Mouse (Mus musculus) kidney, adult 2 months (tissue): Measurements from ENCODE around the gene Wdr72.

Source experiments
- CTCF ChIP-seq: fragments of 200-500 bp; conservative IDR thresholded peaks from 2 replicates; pipeline ENCODE4 v1.5.1; 2011; ENCODE audit warnings: low read depth, mild to moderate bottlenecking, control low read depth, low read length, moderate library complexity, mixed read lengths; ENCODE audit not compliant: insufficient read depth, insufficient read length
- POLR2A ChIP-seq: fragments of 200-500 bp; IDR thresholded peaks from one replicate; pipeline ENCODE4 v1.6.1; 2011; ENCODE audit warnings: low read depth, low read length, control low read depth

DNA sequence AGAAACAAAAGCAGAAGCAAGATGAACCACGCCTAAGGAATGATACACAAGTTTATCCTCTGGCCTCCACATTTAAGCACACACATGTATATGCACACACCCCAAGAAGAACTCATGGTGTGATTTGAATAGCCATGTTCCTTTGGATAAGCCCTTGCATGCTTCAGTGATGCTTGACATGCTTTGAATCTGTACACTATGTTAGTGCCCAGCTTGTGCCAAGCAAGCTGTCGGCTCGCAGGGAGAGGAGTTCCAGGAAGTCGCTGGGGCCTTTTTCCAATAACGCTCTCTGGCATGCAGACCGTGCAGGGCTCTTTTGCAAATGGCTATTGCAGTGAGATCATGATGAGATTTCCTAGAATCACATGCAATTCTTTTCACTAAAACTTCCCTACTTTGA lies 118.1 kb downstream of the Wdr72 start:
- no peak for TF ChIP-seq CTCF
- TF ChIP-seq POLR2A, result no peak
